Mouse (Mus musculus): Measurements from ENCODE around the gene Fcgrt.

GRCm38 (mm10) chr7:45111940-45112339, 8.3 kb upstream of the Fcgrt start:
- TF ChIP-seq POLR2A (IDR thresholded peaks at IDR 0.05; ENCODE audit: control insufficient read depth in 1 of 2, insufficient read depth in 1 of 2, low read depth in 1 of 2, low read length in 2 of 2, poor library complexity in 1 of 2) (no peak), MAX (IDR thresholded peaks at IDR 0.05; ENCODE audit: low read length) (no peak), ZNF384 (IDR thresholded peaks at IDR 0.05; ENCODE audit: low read depth, low read length) (no peak), KAT2A (conservative IDR thresholded peaks at IDR 0.05; ENCODE audit: low read depth, low read length) (no peak), JUND (IDR thresholded peaks at IDR 0.05; ENCODE audit: low read depth, low read length) (no peak), RAD21 (IDR thresholded peaks at IDR 0.05; ENCODE audit: low read depth, low read length) (no peak), EP300 (IDR thresholded peaks at IDR 0.05; ENCODE audit: low read depth in 1 of 2, low read length in 2 of 2) (no peak), CHD1 (IDR thresholded peaks at IDR 0.05; ENCODE audit: low read depth, low read length) (no peak), MAZ (IDR thresholded peaks at IDR 0.05; ENCODE audit: low read depth, low read length) (no peak)
